Mouse (Mus musculus) v-Abl transformed pro-B cells (cell line): ENCODE data around the gene Stra8.

Experiments
- in situ Hi-C, 2 experiments: fragments of 400-800 bp; cut with MboI; formaldehyde crosslinking; loops; one replicate each; pipeline ENCODE4 v1.15.1; 2025; ENCODE audit not compliant: unreplicated experiment in 2 of 2

The Stra8 gene

DNA sequence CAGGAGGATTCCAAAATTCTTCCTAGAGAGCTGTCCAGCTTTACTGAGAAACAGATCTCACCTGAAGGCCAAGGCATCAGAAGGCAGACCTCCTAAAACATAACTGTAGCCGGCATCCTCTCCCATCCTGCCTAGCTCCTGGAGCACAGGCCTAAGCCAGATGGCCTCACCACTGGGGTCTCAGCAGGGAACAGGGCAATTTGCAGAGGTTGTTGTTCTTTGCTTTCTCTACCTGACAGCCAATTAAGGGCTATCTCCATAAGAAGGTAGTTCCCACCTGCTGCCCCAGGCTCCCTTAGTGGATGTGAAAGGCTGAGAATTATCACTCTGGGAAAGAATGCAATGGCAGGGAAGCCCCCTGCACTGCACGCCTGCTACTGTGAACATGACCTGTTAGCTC is 19.0 kb upstream of the Stra8 start:
- in situ Hi-C loops: no loop called here

DNA sequence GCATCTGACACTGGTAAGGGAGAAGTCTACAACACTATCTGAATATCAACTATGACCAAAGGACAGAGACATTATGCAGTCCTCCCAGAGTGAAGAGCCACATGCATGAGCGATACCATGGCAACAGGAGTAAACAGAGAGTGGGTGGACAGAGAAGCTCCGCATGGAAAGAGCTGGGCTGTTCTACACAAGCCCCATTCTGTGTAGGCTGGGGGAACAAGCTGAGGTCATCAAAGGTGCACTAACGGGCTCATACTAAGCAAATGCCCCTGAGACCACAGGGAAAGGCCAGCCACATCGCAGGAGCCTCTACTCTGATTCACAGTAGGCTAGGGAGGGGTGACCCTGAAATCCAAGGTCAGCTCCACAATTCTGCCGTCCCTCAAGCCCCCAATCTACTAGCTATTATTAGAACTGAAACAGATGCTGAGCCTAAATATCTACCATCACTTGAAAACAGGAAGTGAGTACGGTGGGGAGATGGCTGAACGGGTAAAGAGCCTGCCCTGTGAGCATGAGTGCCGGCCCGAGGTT is 18.0 kb upstream of the Stra8 start:
- in situ Hi-C loops: no loop called here

DNA sequence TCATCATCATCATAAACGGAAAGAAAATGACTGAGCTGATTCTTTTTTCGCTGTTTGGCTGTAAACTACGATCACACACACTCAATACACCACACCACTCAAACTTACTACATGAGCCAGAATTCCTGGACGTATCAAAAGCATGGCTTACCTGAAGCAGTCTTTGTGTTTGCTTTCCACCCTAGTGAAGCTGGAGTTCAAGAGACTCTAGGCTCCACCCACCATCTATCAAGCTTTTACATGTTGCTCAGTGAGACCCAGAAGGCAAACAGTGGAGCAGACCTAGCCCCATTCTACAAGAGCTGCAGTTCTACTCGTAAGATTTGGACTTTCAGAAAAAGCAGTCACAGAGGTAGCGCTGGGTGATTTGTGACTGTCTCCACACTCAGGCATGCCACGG is 17.4 kb upstream of the Stra8 start:
- in situ Hi-C loops: no loop called here

DNA sequence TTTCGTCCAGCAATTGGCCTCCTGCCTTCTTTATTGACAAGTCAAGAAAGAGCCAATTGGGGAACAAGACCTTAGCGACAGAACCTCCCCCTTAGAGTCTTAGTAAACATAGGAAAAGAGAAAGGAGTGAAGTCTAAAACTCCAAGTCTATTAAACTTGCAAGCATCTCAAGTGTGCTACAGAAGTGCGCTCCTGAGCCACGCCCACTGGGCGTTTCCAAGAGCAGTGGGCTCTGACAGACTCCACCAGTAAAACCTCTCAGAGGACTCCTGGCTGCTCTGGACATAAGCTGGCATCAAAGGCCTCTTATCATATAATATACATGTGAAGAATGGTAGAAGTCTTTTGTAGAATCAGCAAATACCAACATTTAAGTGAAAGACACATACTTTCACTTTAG is 16.5 kb upstream of the Stra8 start:
- in situ Hi-C loops: no loop called here

DNA sequence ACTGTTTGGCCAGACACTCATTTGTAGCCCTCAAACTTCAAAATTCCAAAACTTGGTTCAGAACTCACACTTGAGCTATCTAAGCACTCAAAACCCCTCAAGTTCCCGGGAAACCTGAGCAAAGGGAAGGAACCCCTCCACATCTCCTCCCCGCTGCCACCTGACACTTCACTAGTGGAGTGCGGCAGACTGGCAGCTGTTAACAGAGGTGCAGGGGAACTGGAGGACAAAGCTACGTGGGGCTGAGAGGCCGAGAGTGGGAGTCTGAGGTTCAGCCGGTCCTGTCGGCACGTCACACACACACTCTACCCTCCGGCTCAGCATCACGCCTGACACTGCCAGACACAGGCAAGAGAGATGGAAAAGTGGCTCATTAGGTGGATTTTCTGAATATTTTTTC is 16.1 kb upstream of the Stra8 start:
- in situ Hi-C loops: no loop called here

DNA sequence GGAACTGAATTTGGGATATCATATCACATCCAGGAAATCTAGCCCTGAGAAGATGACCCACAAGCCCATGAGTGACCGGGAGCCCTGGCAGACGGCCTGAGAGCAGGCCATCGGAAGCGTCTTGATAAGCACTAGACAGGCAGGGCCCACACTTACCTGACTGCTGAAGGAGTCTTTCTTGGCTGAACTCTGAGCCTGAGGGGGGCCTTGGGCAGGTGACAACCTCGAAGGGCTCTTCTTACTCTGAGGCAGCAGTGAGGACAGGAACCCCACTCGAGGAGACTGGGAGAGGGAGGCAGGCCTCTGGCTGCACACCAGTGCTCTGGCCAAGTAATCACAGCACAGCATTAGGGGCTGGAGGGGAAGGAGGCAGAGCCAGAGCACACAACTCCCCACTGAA is 15.6 kb upstream of the Stra8 start:
- in situ Hi-C loops: no loop called here

DNA sequence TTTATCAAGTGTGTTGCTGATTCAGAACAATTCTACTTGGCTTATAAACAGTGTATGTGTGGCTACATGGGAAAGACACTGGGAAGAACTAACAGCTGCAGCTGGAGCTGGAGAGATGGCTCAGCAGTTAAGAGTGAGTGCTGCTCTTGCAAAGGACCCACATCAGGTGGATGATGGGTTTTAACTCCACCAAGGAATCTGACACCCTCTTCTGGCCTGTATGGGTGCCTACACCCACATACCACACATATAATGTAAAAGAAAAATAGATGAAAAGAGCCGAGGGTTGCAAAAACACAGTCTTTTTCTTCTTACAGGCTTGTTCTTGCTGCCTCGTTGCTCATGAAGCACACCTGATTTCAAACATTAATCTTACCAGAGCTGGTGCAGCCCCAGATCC is 13.8 kb upstream of the Stra8 start:
- in situ Hi-C loops: no loop called here

DNA sequence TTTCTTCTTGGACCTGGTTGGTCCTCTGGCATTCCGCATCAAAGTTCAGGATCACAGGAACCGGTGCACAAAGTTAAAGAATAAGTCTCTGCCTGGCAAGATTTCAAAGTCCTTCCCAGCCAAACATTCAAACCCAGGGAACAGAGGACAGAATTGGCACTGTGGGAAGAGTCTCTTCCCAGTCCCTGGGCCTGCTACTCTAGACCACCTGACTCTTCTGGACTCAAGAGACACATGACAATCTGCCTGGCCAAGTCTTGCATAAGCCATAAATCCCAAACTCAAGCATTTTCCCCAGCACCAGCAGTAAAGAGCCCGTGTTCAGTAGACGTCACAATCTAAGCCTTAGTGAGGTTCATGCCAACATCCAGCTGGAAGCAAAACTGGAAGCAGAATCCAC is 13.3 kb upstream of the Stra8 start:
- in situ Hi-C loops: no loop called here

DNA sequence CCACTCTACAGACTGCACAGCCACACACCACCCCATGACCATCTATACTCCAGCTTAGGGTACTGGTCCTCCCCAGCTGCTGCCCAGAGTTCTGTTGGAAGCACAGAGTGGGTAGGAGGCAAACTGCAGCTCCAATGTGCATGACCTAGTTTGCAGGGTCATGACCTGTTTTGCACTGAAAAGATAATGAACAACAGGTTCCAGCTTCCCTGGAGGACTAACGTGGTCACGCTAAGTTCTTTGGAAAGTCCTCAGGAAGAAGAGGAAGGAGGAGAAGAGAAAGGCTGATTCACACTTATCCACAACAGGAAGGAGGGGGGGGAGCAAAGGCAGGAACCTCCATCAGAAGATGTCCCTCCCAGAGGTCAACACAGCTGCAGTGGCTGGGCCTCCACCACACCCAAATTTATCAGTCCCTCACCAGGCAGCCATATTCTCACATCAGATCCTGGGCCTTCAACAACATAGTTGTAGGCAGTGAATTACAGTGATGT is 12.8 kb upstream of the Stra8 start:
- in situ Hi-C loops: no loop called here

DNA sequence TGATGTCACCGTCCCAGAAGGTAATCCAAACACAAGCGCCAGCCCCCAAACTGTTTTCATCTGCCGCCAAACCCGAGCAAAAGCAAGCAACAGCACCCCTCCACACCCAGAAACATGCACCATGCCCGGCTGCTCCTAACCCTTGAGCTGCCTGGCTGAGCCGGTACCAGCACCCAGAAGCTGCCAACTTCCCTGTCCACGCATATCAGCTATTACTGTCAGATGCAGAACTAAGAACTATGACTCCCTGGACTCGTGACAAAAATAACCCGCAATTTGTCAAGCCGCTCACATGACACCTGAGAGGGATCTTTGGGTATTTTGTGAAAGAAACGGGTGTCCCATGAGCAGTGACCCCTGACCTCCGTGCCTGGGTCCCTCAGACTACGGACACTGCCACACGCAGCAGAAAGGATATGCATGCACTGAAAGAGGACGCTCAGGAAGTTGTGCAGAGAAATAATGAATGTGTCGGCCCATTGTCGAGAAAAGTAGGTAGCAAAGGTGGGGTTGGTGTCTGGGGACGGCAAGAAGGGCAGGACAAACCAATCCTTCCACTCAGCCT is 12.2 kb upstream of the Stra8 start:
- in situ Hi-C loops: no loop called here

DNA sequence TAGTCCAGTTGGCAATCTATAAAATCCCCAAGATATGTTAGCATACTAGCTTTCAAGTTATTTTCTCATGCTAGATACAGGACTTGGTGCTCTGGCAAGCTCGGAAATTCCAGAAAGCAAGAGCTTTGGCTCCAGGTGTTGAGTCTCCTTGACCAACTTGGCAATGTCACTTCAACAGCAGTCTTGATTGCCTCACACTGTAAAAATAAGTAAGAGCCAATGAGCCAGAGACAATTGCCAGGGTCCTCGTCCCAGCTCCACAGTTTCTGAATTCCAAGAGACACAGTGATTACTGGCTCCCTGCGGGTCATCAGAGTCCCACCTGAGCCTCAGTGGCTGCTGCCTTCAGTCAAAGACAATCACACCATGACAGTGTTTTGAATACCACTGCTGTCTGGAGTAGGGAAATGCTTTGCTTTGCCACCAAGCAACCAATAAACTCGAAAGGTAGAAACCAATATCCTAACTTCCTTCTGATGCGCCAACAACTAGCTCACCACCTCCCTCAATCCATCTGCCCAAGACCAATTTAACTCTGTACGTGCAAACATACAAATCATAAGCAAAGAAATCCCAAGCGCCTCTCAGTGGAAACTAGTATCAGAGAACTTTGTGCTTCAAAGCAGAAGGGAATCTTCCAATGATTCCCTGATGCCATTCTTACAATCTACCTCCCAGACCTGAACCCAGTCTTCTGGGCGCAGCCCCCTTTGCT is 10.2 kb upstream of the Stra8 start:
- in situ Hi-C loops: no loop called here

DNA sequence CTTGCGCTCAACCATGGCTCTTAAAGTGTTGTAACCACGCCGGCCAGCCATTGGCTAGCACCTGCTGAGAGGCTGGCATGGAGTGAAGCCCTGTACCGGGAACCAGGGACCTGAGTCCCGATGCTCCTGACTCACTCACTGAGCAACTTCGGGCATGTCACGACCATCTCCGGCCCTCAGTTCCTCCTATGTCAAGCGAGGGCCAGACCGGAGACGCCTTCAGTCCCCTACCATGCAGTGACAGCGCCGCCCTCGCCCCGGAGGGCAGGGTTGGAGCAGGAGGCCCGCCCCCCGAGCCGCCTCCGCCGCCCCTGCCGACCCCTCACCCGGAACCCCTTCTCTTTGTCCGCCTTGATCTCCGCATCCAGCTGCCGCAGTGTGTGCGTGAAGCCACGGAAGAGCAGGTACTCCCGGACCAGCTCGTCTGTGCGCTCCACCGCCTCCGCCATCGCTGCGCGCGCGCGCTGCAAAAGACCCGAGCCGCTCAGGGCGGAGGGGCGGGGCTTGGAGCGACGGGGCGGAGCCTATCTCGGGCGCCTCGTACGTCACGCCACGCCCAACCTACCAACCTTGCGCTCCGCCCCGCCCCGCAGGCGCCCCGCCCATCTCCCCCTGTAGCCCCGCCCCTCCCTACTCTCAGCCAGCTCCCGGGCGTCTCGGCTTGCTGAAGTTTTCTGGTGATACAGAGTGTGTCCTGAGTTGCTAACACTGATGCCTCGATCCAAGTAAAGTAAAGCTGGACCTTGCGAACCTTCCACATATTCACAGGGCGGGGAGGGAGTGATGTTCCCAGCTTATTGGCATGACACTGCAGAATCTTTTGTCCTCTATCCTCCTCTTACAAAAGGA is 9.4 kb upstream of the Stra8 start, which contains the start of gene Wdr91:
Gene Wdr91 (minus strand): TSS at position 506 of the 849 bp plus-strand sequence.
- in situ Hi-C loops: no loop called here

DNA sequence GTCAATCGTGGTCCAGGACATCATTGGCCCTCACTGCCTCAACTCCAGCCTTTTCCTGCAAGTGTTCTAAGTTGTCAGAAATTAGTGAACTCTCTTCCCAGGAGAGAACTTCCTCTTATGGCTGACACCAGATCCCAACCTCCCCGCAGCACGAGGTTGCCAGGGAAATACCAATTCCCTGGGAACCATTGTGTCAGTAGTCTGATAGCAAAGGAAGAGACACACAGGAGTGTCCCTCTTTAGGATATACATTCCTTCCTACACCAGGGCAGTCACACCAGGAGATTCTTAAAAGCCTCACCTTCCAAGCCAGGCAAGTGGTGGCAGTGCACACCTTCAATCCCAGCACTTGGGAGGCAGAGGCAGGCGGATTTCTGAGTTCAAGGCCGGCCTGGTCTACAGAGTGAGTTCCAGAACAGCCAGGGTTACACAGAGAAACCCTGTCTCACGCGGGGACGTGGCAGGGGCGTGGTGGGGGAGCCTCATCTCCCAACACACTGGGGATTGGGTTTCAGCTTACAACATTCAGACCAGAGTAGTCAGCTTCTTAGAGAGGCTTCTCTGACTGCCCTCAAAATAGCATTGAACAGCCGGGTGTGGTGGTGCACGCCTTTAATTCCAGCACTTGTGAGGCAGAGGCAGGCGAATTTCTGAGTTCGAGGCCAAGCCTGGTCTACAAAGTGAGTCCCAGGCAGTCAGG is 6.5 kb upstream of the Stra8 start:
- in situ Hi-C loops: no loop called here

DNA sequence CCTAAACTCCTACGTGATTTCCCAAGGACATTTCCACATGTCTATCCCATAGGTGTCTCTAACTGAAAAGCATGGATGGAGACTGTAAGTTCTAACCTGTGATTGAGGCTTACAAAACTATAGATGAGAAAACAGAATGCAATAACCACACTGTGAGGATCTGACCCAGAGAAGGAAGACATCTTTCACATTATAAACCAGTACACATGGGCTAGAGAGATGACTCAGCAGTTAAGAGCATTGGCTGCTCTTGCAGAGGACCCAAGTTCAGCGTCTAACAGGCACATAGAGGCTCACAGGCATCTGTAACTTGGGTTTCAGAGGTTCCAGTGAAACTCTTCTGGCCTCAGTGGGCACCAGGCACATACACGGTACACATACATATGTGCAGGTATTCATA is 5.5 kb upstream of the Stra8 start:
- in situ Hi-C loops: no loop called here

DNA sequence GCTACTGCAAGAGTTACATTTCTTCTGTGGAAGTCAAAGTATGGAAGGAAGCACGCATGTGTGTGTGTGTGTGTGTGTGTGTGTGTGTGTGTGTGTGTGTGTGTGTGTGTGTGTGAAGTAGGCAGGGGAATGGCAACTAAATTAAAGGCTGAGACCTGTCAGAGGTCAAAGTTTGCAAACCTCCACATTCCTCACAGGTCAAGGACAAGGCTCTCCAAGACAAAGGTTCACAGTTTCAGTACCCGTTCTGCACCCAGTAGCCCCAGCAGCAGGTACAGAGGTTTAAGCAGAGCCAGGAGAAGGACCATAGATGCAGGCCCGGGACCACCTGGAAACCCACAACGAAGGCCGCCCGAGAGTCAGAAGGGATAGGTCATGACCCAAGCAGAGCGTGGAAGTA is 817 bp upstream of the Stra8 start:
- in situ Hi-C loops: loop anchor here in 1 of 2 experiments (5.0 kb wide), 1 partner anchor 37 kb away; no protein-coding TSS in a partner anchor

DNA sequence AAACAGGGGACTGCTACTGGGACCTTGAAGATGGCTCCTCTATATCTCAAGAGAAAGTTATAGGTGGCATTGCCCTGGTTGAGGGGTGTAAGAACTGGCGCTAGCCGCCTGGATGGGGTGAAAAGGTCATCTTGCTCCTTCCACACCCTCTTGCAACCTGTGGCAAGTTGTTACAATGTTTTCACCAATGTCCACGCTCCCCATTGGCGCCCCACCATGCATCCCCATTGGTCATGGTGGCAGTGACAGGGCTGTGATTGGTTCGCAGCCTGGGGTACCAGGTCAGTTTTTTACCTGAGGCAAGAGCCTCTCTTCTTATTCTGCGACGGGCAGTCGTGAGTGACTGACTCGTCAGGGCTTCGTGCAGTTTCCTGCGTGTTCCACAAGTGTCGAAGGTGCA is 668 bp downstream of the Stra8 start:
- in situ Hi-C loops: loop anchor here (5.0 to 10.0 kb wide), 4 partner anchors 38 to 626 kb away; no protein-coding TSS in a partner anchor

DNA sequence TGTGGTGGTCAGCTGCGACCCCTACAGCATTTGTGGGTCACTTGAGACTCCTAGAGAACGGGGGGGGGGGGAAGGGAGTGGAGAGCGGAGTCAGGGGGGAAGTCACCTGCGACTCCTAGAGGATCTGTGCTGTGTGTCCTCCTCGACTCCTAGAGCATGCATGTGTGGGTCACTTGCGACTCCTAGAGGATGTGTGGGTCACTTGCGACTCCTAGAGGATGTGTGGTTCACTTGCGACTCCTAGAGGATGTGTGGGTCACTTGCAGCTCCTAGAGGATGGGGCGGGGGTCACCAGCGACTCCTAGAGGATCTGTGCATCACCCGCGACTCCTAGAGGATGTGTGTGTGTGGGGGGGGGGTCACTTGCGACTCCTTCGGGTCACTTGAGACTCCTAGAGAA is 2.0 kb downstream of the Stra8 start:
- in situ Hi-C loops: loop anchor here (5.0 to 10.0 kb wide), 4 partner anchors 40 to 627 kb away; no protein-coding TSS in a partner anchor

DNA sequence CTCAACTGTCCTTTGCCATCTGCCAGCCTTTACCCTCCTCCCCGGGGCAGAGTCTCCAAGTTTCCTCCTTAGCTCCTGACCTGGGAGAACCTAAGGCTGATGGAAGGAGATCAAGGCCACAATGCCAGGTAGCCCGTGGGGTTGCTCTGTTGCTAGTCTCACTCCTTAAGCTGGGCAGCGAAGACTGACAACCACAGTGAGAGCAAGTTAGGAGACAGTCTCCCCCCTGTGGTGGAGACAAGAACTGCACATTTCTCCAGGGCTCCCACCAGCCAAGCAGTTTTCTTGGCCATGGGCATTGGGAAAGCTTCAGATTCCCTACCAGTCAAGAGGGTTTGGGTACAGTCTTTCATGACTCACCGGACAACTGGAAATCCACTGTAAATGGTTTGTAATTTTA is 7.2 kb downstream of the Stra8 start:
- in situ Hi-C loops: loop anchor here (5.0 to 25.0 kb wide), 4 partner anchors 172 to 632 kb away; no protein-coding TSS in a partner anchor

DNA sequence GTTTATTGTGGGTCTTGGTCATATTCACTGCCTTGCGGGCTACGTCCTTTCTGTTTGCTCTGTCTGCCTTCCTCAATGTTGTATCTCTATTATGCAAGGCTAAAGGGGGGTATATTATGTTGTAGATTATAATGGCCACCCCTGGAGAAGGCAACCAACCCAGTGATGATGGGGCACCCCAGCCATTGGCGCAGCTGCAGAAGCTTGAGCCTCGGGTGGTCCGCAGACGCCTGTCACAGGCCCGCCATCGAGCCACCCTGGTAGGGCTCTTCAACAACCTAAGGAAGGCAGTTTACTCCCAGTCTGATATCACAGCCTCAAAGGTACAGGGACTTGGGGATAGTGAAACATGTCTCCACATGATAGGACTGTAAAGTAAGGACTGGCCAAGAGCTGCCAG is 7.6 kb downstream of the Stra8 start:
- in situ Hi-C loops: loop anchor here (5.0 to 25.0 kb wide), 4 partner anchors 173 to 633 kb away; no protein-coding TSS in a partner anchor

DNA sequence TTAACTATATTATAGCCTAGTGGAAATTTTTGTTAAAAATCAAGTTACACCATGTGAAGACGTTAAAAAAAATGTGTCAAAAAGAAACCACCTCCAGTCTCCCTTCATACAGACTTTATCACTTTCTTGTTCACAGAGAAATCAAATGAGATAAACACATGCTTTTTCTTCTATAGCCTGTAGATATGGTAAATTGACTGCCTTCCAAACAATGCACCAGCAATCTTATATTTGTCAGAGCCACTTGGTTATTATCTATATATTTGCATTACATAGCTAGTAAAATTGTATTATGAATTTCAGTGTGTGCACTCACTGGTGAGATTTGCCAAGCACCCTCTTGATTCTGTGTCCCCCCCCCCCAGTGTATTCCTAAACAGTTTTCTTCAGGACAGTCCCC is 12.7 kb downstream of the Stra8 start:
- in situ Hi-C loops: loop anchor here in 1 of 2 experiments (10.0 to 25.0 kb wide), 2 partner anchors 62 to 420 kb away; no protein-coding TSS in a partner anchor
